Mouse (Mus musculus) macrophage (primary cell): ENCODE data around the gene Pjvk. TPM values are rescaled to one million over a fixed set of nuclear protein-coding genes. Genes with fewer than 3 reads are reported as not detected.
A peak's percentile ranks its signal among the peaks of the same experiment; 100 is the strongest.

Source experiments
- H3K27ac ChIP-seq: fragments of 350-480 bp; formaldehyde crosslinking; 2 replicates; pipeline ENCODE4 v1.9.0; 2021
- H3K36me3 ChIP-seq: fragments of 350-480 bp; formaldehyde crosslinking; 2 replicates; pipeline ENCODE4 v1.9.0; 2021; ENCODE audit errors: inconsistent target
- H3K4me3 ChIP-seq: fragments of 350-480 bp; formaldehyde crosslinking; 2 replicates; pipeline ENCODE4 v1.9.0; 2021; ENCODE audit errors: inconsistent target
- H3K79me2 ChIP-seq: fragments of 350-480 bp; formaldehyde crosslinking; 2 replicates; pipeline ENCODE4 v1.9.0; 2021; ENCODE audit errors: inconsistent target
- WGBS: methylation state at CpG from one replicate; pipeline ENCODE4 v1.1.7; 2026; ENCODE audit warnings: inconsistent platforms; ENCODE audit not compliant: missing documents; 5-methylcytosine and 5-hydroxymethylcytosine counted together
- polyA plus RNA-seq: library from polyadenylated mRNA; stranded (reverse); fragments of 250-400 nt; gene quantifications from 3 replicates; pipeline ENCODE4 v1.2.4, GENCODE M21; 2018; ENCODE audit warnings: inconsistent platforms

The Pjvk gene
- polyA plus RNA-seq, 1 experiment from 2014 or later, result 0.33 TPM

- peak overlapping the region; percentile 46 for H3K27ac ChIP-seq
- H3K4me3 ChIP-seq, result peak overlapping the region; percentile 16
- H3K79me2 ChIP-seq, result no peaks in the 10 kb centered on the region
- H3K36me3 ChIP-seq, result no peaks in the 10 kb centered on the region
- WGBS, result 37% methylated on average over 13 of the region's 13 CpGs
These were observed 428 bp downstream of the Pjvk start for GRCm38 (mm10) chr2:76648666-76649141.

- no peaks in the 10 kb centered on the region for H3K36me3 ChIP-seq
- WGBS, result 89% methylated on average over 4 of the region's 4 CpGs
- H3K27ac ChIP-seq, result no peak overlapping the region
- H3K79me2 ChIP-seq, result no peaks in the 10 kb centered on the region
- no peak overlapping the region for H3K4me3 ChIP-seq
These were observed 4.8 kb downstream of the Pjvk start for GRCm38 (mm10) chr2:76653070-76653469.

- Histone ChIP-seq H3K36me3 (no peaks in the 10 kb centered on the region), H3K4me3 (no peak overlapping the region), H3K27ac (no peak overlapping the region), H3K79me2 (no peaks in the 10 kb centered on the region)
- 90% methylated on average over 5 of the region's 5 CpGs for WGBS
These were observed 6.4 kb downstream of the Pjvk start for GRCm38 (mm10) chr2:76654646-76655045.

- Histone ChIP-seq H3K79me2 (no peaks in the 10 kb centered on the region), H3K36me3 (no peaks in the 10 kb centered on the region), H3K27ac (no peak overlapping the region), H3K4me3 (no peak overlapping the region)
- 94% methylated on average over 3 of the region's 3 CpGs for WGBS
These were observed 7.2 kb downstream of the Pjvk start for GRCm38 (mm10) chr2:76655444-76655843.

GRCm38 (mm10) chr2:76655982-76656381, 7.7 kb downstream of the Pjvk start:
- Histone ChIP-seq H3K4me3 (no peak overlapping the region), H3K79me2 (no peaks in the 10 kb centered on the region), H3K27ac (no peak overlapping the region), H3K36me3 (no peaks in the 10 kb centered on the region)
- WGBS, result 20% methylated on average over 1 of the region's 1 CpGs

GRCm38 (mm10) chr2:76658551-76658950, 10.3 kb downstream of the Pjvk start:
- WGBS, result 82% methylated on average over 13 of the region's 13 CpGs
- Histone ChIP-seq H3K4me3 (no peak overlapping the region), H3K79me2 (no peaks in the 10 kb centered on the region), H3K36me3 (no peaks in the 10 kb centered on the region), H3K27ac (no peak overlapping the region)

- Histone ChIP-seq H3K27ac (no peak overlapping the region), H3K36me3 (no peaks in the 10 kb centered on the region), H3K79me2 (no peaks in the 10 kb centered on the region), H3K4me3 (no peak overlapping the region)
- 64% methylated on average over 8 of the region's 8 CpGs for WGBS
These were observed 11.1 kb downstream of the Pjvk start for GRCm38 (mm10) chr2:76659419-76659818.

GRCm38 (mm10) chr2:76665531-76665930, 17.3 kb downstream of the Pjvk start:
- no peaks in the 10 kb centered on the region for H3K79me2 ChIP-seq
- 96% methylated on average over 7 of the region's 7 CpGs for WGBS
- no peak overlapping the region for H3K27ac ChIP-seq
- no peak overlapping the region for H3K4me3 ChIP-seq
- H3K36me3 ChIP-seq, result 0 out of 2 replicates have a peak, but pooled peaks cover 3% of the 10 kb centered on the region

GRCm38 (mm10) chr2:76667200-76667599, 18.9 kb downstream of the Pjvk start:
- 88% methylated on average over 5 of the region's 5 CpGs for WGBS

GRCm38 (mm10) chr2:76671641-76672040, 23.4 kb downstream of the Pjvk start:
- H3K27ac ChIP-seq, result no peak overlapping the region
- peaks cover 12% of the 10 kb centered on the region for H3K79me2 ChIP-seq
- peak overlapping the region; percentile 40; the same call in 1 of the 2 replicates for H3K4me3 ChIP-seq
- 78% methylated on average over 6 of the region's 6 CpGs for WGBS
- no peaks in the 10 kb centered on the region for H3K36me3 ChIP-seq

More at GRCm38 (mm10) chr2:76667200-76667599, 18.9 kb downstream of the Pjvk start:
- no peak overlapping the region for H3K4me3 ChIP-seq
- 0 out of 2 replicates have a peak, but pooled peaks cover 3% of the 10 kb centered on the region for H3K36me3 ChIP-seq
- no peaks in the 10 kb centered on the region for H3K79me2 ChIP-seq
- no peak overlapping the region for H3K27ac ChIP-seq

GRCm38 (mm10) chr2:76672134-76672745, 24.0 kb downstream of the Pjvk start:
- peak overlapping the region; percentile 30 for H3K27ac ChIP-seq
- WGBS, result 4% methylated on average over 9 of the region's 9 CpGs

GRCm38 (mm10) chr2:76672966-76673392, 24.7 kb downstream of the Pjvk start, which contains the start of gene Fkbp7:
TSS of gene Fkbp7 (minus strand) at chr2:76673116.
- Histone ChIP-seq H3K79me2 (peaks cover 25% of the 10 kb centered on the region), H3K27ac (peak within 1 kb of the TSS; percentile 30), H3K4me3 (peak within 1 kb of the TSS; percentile 40), H3K36me3 (no peaks in the 10 kb centered on the region)
- WGBS, result under 1% methylated on average over 17 of the region's 17 CpGs

More at GRCm38 (mm10) chr2:76672134-76672745, 24.0 kb downstream of the Pjvk start:
- H3K4me3 ChIP-seq, result peak overlapping the region; percentile 40
- H3K79me2 ChIP-seq, result peaks cover 18% of the 10 kb centered on the region
- no peaks in the 10 kb centered on the region for H3K36me3 ChIP-seq

GRCm38 (mm10) chr2:76673472-76674081, 25.3 kb downstream of the Pjvk start:
- peaks cover 31% of the 10 kb centered on the region for H3K79me2 ChIP-seq
- WGBS, result 45% methylated on average over 7 of the region's 7 CpGs
- no peaks in the 10 kb centered on the region for H3K36me3 ChIP-seq
- H3K27ac ChIP-seq, result 0 out of 2 replicates have a peak overlapping the region, but pooled peaks have one; percentile 30
- peak overlapping the region; percentile 40; the same call in 1 of the 2 replicates for H3K4me3 ChIP-seq

- Histone ChIP-seq H3K36me3 (no peaks in the 10 kb centered on the region), H3K27ac (peak within 1 kb of the TSS; percentile 39), H3K79me2 (peaks cover 44% of the 10 kb centered on the region), H3K4me3 (peak within 1 kb of the TSS; percentile 60)
- WGBS, result 5% methylated on average over 41 of the region's 52 CpGs
These were observed 26.6 kb downstream of the Pjvk start, which contains the start of gene Plekha3 for GRCm38 (mm10) chr2:76674725-76675427. TSS of gene Plekha3 (plus strand) at chr2:76675281.
